Mouse (Mus musculus): Measurements from ENCODE around the gene Gsta2.

GRCm38 (mm10) chr9:78347004-78347403, 8.6 kb downstream of the Gsta2 start:
- TF ChIP-seq POLR2A (IDR thresholded peaks at IDR 0.05; ENCODE audit: borderline replicate concordance, control insufficient read depth, low read depth, low read length), result no peak
- no peak for TF ChIP-seq CTCF (IDR thresholded peaks at IDR 0.05; ENCODE audit: control insufficient read depth, insufficient read depth, low read length)
